Mouse (Mus musculus): ENCODE results near the gene Zfp277. TPM values are rescaled to one million over a fixed set of nuclear protein-coding genes. Genes with fewer than 3 reads are reported as not detected.

Gene Zfp277
- polyA plus RNA-seq (2012; rRNA removed) = 18.1 and 19.4 TPM in 2 replicates

DNA sequence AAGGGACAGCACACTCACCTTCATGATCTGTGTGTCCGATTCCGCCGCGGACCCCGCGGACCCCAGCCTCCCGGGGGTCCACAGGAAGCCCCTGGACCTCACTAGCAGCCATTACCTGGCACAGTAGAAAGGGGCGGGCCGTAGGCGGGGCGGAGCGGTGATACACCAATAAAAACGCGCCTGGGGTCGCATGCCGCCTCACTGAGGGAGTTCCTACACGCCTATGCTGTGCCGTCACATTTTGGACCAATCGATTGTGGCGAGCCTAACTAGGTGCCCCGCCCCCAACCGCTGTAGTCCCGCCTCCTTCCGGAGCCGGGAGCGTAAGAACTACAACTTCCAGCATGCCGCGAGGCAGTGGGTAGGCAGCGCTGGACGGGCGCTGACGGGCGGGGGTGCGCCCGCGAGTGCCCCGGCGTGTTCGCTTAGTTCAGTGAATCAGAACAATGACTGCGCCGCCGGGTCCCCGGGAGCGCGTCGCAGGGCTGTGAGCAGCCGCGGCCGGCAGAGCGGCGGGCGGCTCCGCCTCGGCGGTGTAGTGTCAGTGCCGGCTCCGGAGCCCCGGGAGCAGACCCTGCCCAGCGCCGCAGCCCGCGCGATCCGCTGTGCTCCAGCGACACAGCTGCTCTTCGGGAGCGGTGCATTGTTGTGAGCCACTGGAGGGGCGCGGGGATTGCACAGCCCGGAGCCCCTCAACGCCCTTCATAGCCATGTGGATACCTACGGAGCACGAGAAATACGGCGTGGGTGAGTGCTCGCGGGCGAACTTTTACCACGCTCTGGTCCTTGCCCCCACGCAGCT, at the start of gene Zfp277, which contains the start of gene Dock4:
TSS of gene Zfp277 (minus strand) at position 255 of the 802 bp plus-strand sequence.
TSS of gene Dock4 (plus strand) at position 305 of the 802 bp plus-strand sequence.
- peak within 1 kb of the TSS; percentile 71 for H3K4me3 ChIP-seq (ENCODE audit: insufficient read depth, low read length)
- H3K27ac ChIP-seq (ENCODE audit: insufficient read depth, low read length) = peak within 1 kb of the TSS; percentile 74
- peak; percentile 60 for TF ChIP-seq POLR2A (IDR thresholded peaks at IDR 0.05; ENCODE audit: extremely low read depth, insufficient read depth, low read length)
- TF ChIP-seq CTCF (IDR thresholded peaks at IDR 0.05; ENCODE audit: extremely low read depth, insufficient read depth, low read length) = no peak
- no peaks in the 10 kb centered on the region; the same call in 1 of the 2 replicates for H3K4me1 ChIP-seq (ENCODE audit: control insufficient read depth, insufficient read depth, low read length)

DNA sequence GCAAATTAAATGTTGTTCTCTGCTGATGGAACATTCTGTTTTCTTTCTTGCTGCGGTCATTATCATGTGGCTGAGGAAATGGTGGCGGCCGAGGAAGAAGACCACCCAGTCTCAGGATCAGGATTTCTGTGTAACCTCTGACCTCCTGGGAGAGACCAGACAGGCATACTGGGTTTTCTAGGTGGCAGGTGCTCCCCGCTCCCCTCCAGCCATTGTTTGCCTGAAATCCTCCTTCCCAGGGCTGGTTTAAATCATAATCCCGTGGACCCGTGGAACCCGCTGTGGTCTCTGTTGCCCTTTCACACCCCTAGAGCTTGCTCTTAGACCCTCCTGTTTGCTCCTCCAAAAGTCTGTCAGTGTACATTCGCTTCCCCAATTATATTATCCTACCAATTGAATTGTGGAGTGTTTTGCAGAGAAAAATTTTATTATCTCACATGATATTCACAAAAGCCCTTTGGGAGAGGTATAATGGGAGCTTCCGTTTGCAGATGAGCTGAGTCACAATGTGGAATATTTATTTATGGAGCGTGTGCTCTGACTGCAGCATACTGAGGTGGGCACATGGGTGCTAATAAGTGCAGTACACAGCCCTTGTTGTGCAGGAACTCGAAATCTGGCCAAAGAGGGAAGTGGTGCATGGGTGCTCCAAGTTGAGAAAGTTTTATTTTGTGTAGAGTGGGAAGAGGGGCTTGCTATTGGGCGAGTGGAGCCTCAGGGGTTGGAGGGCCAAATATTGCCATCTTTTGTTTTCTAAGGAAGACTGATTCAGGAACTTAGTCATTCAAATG, 40.5 kb upstream of the Zfp277 start:
- Histone ChIP-seq H3K4me1 (ENCODE audit: control insufficient read depth, insufficient read depth, low read length) (peaks cover 13% of the 10 kb centered on the region), H3K4me3 (ENCODE audit: insufficient read depth, low read length) (no peak overlapping the region), H3K27ac (ENCODE audit: insufficient read depth, low read length) (no peak overlapping the region)
- TF ChIP-seq CTCF (IDR thresholded peaks at IDR 0.05; ENCODE audit: extremely low read depth, insufficient read depth, low read length) = no peak
- no peak for TF ChIP-seq POLR2A (IDR thresholded peaks at IDR 0.05; ENCODE audit: extremely low read depth, insufficient read depth, low read length)

DNA sequence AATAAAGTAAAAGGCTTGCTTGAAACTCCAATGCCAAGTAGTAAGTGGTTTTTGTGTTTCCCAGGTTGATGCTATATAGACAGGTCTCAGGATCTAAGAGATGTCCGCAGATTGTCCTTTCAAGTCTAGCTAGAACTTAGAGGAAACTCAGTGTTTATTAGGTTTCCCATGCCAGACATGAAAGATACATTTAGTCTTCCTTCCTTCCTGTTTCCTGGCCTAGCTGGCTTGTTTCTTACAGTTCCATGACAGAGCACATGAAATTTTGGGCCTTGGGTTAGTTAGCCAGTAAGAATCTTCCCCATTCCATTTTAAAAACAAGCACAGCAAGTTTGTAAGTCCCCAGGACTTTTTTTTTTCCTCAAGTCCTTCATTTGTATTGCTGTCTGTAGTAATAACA, 39.5 kb upstream of the Zfp277 start:
- H3K4me3 ChIP-seq (ENCODE audit: insufficient read depth, low read length) = no peak overlapping the region
- no peak overlapping the region for H3K27ac ChIP-seq (ENCODE audit: insufficient read depth, low read length)
- peaks cover 13% of the 10 kb centered on the region for H3K4me1 ChIP-seq (ENCODE audit: control insufficient read depth, insufficient read depth, low read length)
- TF ChIP-seq POLR2A (IDR thresholded peaks at IDR 0.05; ENCODE audit: extremely low read depth, insufficient read depth, low read length) = no peak
- TF ChIP-seq CTCF (IDR thresholded peaks at IDR 0.05; ENCODE audit: extremely low read depth, insufficient read depth, low read length) = no peak

DNA sequence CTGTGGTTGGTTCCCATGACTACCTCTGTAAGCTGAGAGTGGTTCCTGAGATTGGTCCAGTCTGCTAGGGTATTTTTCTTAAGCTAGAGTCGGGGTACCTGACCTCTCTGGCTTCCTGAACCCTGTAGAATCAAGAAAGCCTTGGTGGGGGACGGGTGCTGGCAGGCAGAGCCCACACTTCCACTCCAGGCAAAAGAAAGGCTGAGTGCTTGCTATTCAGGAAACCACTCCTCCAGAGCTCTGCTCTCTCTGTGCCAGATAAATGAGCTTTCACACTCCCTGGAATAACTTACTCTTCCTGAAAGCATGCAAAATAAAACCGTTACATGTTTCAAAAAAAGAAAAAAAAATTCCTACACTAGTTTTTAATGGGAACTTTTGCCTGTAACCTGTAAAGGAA, 38.5 kb upstream of the Zfp277 start:
- no peak for TF ChIP-seq CTCF (IDR thresholded peaks at IDR 0.05; ENCODE audit: extremely low read depth, insufficient read depth, low read length)
- H3K4me3 ChIP-seq (ENCODE audit: insufficient read depth, low read length) = no peak overlapping the region
- H3K27ac ChIP-seq (ENCODE audit: insufficient read depth, low read length) = peak overlapping the region; percentile 48; the same call in 1 of the 2 replicates
- H3K4me1 ChIP-seq (ENCODE audit: control insufficient read depth, insufficient read depth, low read length) = peaks cover 13% of the 10 kb centered on the region

DNA sequence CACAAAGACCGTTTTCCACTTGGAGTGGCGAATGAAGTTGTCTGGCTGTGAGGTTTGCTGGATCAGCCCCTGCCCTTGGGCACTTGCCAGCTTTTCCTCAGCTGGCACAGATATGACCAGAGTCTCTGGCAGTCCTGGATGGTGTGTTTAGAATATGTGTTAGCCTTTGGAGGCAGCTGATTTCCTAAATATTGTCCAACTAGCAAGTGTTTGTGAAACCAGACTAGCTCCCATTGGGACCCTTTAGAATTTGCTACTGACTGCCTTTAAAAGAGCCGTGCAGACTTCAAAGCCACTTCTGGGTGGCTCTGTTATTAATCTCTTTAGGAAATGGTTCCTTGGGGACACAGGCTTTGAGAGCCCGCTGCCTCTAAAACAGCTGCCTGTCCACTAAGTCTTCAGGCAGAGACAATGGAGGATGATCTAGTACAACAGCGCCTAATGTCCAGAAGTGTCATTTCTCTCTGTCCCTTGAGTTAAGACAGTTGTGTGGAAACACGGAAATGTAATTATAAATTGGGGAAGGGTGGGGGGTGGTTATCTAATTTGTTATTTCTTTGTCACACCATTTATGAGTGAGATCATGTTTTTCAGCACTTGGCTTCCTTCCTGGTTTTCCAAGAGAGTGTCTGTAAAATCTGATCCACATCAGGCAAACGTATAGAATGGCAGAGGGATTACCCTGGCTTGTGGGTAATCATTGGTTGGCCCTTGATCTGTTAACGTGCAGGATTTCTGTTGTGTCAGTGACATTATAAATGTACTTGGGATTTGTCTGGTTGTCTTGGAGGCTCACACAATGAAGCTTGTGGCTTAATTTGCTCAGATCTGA, 32.1 kb upstream of the Zfp277 start:
- no peak overlapping the region for H3K4me3 ChIP-seq (ENCODE audit: insufficient read depth, low read length)

DNA sequence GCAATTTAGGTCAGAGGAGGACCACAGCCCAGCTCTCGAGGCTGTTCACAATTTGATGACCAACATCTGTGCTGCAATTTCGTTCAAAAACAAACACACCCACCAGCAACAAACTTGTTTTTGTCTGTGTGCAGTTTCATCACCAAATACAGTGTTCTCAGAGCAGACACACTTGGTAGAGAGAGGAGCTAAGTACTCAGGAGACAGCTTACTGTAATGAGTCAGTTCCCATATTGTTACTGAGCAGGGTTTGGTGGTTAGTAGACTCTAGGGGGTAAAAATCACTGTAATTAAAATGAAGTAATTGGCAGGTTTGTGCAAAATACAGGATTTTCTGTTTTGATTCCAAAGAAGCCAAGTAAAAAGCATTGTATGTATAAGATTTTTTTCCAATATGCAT, 28.0 kb upstream of the Zfp277 start:
- Histone ChIP-seq H3K4me1 (ENCODE audit: control insufficient read depth, insufficient read depth, low read length) (peaks cover 6% of the 10 kb centered on the region; the same call in 1 of the 2 replicates), H3K4me3 (ENCODE audit: insufficient read depth, low read length) (no peak overlapping the region), H3K27ac (ENCODE audit: insufficient read depth, low read length) (no peak overlapping the region)
- TF ChIP-seq CTCF (IDR thresholded peaks at IDR 0.05; ENCODE audit: extremely low read depth, insufficient read depth, low read length) = no peak

More for the DNA sequence above, 32.1 kb upstream of the Zfp277 start:
- TF ChIP-seq CTCF (IDR thresholded peaks at IDR 0.05; ENCODE audit: extremely low read depth, insufficient read depth, low read length) = no peak
- no peak for TF ChIP-seq POLR2A (IDR thresholded peaks at IDR 0.05; ENCODE audit: extremely low read depth, insufficient read depth, low read length)
- Histone ChIP-seq H3K4me1 (ENCODE audit: control insufficient read depth, insufficient read depth, low read length) (peaks cover 2% of the 10 kb centered on the region; the same call in 1 of the 2 replicates), H3K27ac (ENCODE audit: insufficient read depth, low read length) (no peak overlapping the region)

DNA sequence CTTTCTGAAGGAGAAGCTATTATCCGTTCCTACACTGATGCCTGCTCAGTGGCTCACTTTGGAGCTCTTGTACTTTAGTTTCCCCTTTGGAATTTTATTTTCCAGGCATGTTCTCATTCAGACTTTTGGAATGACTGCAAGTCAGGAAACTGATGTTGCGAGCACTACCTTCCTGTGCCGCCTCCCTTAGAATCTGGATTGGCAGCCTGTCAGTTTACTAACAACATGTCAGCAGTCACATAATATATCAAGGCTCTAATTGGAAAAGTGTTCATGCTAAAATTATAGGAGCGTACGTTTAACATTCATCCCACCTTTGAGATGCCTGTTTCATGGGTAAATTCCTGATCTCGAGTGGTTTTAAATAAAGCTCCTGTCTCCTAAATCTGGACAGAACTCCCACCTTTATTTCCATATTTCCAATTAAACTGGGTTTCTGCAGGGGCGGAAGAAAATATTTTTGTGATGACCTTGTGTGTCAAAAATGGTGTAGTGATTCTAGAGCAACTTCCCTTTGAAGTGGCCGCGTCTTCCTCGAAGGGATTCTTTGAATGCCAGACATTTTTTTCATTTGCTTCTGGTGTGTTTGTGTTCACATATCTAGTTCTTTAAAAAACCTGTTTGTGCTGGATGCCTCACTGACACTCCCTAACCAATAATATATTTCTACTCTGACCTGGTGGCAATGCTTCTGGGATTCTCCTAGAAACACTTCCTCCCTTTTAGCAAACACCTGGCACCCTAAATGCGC, 26.1 kb upstream of the Zfp277 start:
- H3K4me3 ChIP-seq (ENCODE audit: insufficient read depth, low read length) = 0 out of 2 replicates have a peak overlapping the region, but pooled peaks have one; percentile 11
- no peak overlapping the region for H3K27ac ChIP-seq (ENCODE audit: insufficient read depth, low read length)
- TF ChIP-seq CTCF (IDR thresholded peaks at IDR 0.05; ENCODE audit: extremely low read depth, insufficient read depth, low read length) (no peak), POLR2A (IDR thresholded peaks at IDR 0.05; ENCODE audit: extremely low read depth, insufficient read depth, low read length) (no peak)
- peaks cover 4% of the 10 kb centered on the region; the same call in 1 of the 2 replicates for H3K4me1 ChIP-seq (ENCODE audit: control insufficient read depth, insufficient read depth, low read length)

DNA sequence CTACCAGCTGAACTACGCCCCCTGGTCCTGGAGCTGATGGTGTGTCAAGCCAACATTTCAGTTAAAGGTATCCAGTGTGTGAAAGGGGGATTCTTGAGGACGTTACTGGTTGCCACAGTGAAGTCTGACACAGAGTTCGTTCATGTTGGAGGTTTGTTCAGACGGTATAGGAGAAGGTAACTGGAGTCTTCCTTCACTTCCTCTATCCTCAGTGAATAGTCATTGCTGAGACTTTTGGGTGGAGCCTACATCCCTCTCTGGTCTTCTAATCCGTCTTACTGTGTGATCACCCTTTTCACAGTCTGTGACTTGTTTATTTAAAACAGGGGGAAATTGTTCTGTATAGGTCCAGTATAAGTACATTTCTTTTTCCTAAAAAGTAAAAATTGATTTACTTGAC, 23.3 kb upstream of the Zfp277 start:
- Histone ChIP-seq H3K4me3 (ENCODE audit: insufficient read depth, low read length) (no peak overlapping the region), H3K4me1 (ENCODE audit: control insufficient read depth, insufficient read depth, low read length) (peaks cover 10% of the 10 kb centered on the region), H3K27ac (ENCODE audit: insufficient read depth, low read length) (no peak overlapping the region)
- TF ChIP-seq POLR2A (IDR thresholded peaks at IDR 0.05; ENCODE audit: extremely low read depth, insufficient read depth, low read length) = no peak
- no peak for TF ChIP-seq CTCF (IDR thresholded peaks at IDR 0.05; ENCODE audit: extremely low read depth, insufficient read depth, low read length)
